Mouse (Mus musculus) forebrain, embryonic 15.5 days (tissue): ENCODE data around the gene Agr2. TPM values are rescaled to one million over a fixed set of nuclear protein-coding genes. Genes with fewer than 3 reads are reported as not detected.

ENCODE experiments used
- ATAC-seq: fragments of 200-750 bp; cut with Nextera tagmentation; replicated peaks from 2 replicates; pipeline ENCODE4 v1.8.0; 2017; ENCODE audit warnings: mild to moderate bottlenecking, moderate TSS enrichment, moderate library complexity
- H3K27ac ChIP-seq: fragments of 300-500 bp; sonication (generic); replicated peaks from 2 replicates; pipeline ENCODE4 v1.5.1; 2015; ENCODE audit warnings: mild to moderate bottlenecking, inconsistent platforms
- H3K27me3 ChIP-seq: fragments of 300-500 bp; sonication (generic); 2 replicates; pipeline ENCODE4 v1.6.1; 2015; ENCODE audit warnings: inconsistent platforms
- H3K36me3 ChIP-seq: fragments of 300-500 bp; sonication (generic); 2 replicates; pipeline ENCODE4 v1.6.1; 2015; ENCODE audit warnings: mild to moderate bottlenecking, inconsistent platforms
- H3K4me1 ChIP-seq: fragments of 300-500 bp; sonication (generic); 2 replicates; pipeline ENCODE4 v1.6.1; 2015; ENCODE audit warnings: inconsistent platforms
- H3K4me2 ChIP-seq: fragments of 300-500 bp; sonication (generic); replicated peaks from 2 replicates; pipeline ENCODE4 v1.6.1; 2015; ENCODE audit warnings: mild to moderate bottlenecking, inconsistent platforms
- H3K4me3 ChIP-seq: fragments of 300-500 bp; sonication (generic); 2 replicates; pipeline ENCODE4 v1.5.1; 2015; ENCODE audit warnings: mild to moderate bottlenecking, inconsistent platforms
- H3K9ac ChIP-seq: fragments of 300-500 bp; sonication (generic); replicated peaks from 2 replicates; pipeline ENCODE4 v1.6.1; 2015; ENCODE audit warnings: mild to moderate bottlenecking, inconsistent platforms
- H3K9me3 ChIP-seq: fragments of 300-500 bp; sonication (generic); 2 replicates; pipeline ENCODE4 v1.6.1; 2016; ENCODE audit warnings: inconsistent platforms
- WGBS: fragments of 180-500 bp; shearing (Covaris S2); methylation state at CpG from one replicate; pipeline ENCODE4 v1.1.7; 2015; ENCODE audit warnings: mixed read lengths; 5-methylcytosine and 5-hydroxymethylcytosine counted together
- polyA plus RNA-seq: library from polyadenylated mRNA; unstranded; fragments of >200 nt; fragmentation: Nextera tagmentation; extraction: Ambion mirVana; gene quantifications from 2 replicates; pipeline ENCODE4 v1.2.1, GENCODE M21; 2015

Gene Agr2
- polyA plus RNA-seq, 1 experiment from 2014 or later = not detected

DNA sequence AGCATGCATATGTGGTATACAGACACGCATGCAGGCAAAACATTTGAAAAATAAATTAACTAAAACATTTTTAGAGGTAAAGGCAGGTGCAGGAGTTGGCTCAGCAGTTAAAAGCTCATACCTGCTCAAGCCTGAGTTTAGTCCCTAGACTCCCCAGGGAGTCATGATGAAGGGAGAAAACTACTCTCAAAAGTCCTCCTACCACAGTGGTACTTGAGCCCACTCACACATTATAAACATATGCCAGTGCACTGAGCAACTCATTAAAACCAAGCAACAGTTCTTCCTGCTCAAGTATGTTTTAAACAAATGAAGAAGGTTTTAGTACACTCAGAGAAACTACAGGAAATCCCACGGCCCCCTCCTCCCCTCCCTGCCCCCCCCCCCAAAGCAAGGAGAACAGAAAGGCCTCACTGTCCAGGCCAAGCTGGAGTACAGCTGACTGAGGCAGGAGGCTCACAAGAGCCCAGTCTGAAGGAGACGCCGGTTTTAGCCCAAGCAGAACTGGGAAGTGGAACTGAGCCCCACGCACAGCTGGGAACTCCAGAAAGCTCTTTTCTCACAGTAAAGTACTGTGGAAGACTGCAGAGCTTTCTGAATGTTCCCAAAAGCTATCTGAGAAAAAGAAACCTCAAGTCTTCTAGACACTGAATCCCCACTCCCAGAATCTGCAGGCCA, 36.4 kb downstream of the Agr2 start:
- no peak overlapping the region for H3K27ac ChIP-seq
- no peaks in the 10 kb centered on the region for H3K27me3 ChIP-seq
- no peak overlapping the region for H3K4me2 ChIP-seq
- peaks cover 9% of the 10 kb centered on the region for H3K4me1 ChIP-seq
- no peak for ATAC-seq
- H3K36me3 ChIP-seq = no peaks in the 10 kb centered on the region
- H3K9me3 ChIP-seq = no peaks in the 10 kb centered on the region
- WGBS = 79% methylated on average over 5 of the region's 5 CpGs
- no peak overlapping the region for H3K4me3 ChIP-seq
- H3K9ac ChIP-seq = no peak overlapping the region

DNA sequence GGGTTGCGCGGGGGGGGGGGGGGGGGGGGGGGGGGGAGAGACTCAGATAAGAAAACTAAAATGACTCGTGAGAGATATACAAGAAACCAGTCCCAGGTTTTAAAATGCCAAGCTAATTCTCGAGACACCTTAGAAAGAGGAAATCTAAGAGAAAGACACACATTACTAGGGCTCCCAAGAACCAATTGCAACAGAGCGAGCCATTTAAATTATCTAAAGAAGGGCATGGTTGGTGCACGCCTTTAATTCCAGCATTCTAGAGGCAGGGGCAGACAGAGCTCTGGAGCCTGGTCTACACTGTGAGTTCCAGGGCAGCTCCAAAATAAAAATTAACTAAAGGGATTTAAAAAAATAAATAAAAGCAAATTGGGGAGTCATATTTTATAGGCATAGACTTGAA, 37.0 kb downstream of the Agr2 start:
- Histone ChIP-seq H3K4me3 (no peak overlapping the region), H3K9ac (no peak overlapping the region), H3K4me2 (no peak overlapping the region), H3K27ac (no peak overlapping the region), H3K9me3 (no peaks in the 10 kb centered on the region), H3K4me1 (peaks cover 9% of the 10 kb centered on the region), H3K36me3 (no peaks in the 10 kb centered on the region), H3K27me3 (no peaks in the 10 kb centered on the region)
- 76% methylated on average over 5 of the region's 6 CpGs for WGBS
- ATAC-seq = no peak

DNA sequence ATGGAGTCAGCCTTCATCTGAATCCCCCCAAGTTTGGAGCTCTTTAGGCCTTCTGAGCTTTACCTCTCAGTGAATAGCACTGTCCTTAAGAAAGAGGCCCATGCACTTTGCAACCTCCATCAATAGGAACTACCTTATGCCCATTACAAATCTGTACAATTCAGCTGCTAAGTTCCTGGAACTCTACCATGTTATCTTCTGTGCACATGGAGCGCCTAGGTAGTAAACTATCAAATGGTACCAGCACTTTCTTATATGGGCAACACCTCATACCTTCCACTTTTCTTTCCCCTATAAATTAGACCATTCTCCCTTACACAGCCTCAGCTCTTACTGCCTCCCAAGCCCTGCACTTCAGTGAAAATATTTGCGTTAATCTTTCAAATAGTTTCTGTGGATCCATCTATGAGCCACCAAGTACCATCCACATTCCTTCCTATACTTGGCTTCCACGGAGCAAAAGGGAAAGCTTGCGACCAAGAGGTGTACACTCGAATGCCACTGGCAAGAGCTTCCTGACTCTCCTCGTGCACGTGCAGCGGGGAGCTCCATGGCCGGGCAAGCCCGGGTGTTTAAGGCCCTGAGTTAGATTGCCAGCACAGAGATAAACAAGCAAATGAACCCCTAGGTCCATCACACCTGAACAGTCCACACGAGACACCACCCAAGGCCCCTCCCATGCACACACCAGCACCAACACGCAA, 38.1 kb downstream of the Agr2 start:
- ATAC-seq = no peak
- Histone ChIP-seq H3K4me2 (no peak overlapping the region), H3K36me3 (no peaks in the 10 kb centered on the region), H3K9ac (no peak overlapping the region), H3K4me3 (no peak overlapping the region), H3K4me1 (peaks cover 6% of the 10 kb centered on the region), H3K9me3 (no peaks in the 10 kb centered on the region), H3K27me3 (no peaks in the 10 kb centered on the region), H3K27ac (no peak overlapping the region)
- 91% methylated on average over 12 of the region's 12 CpGs for WGBS

GRCm38 (mm10) chr12:36032419-36032818, 39.7 kb downstream of the Agr2 start:
- Histone ChIP-seq H3K9me3 (no peaks in the 10 kb centered on the region), H3K4me3 (no peak overlapping the region), H3K36me3 (peaks cover 7% of the 10 kb centered on the region; the same call in 1 of the 2 replicates), H3K27ac (no peak overlapping the region), H3K27me3 (no peaks in the 10 kb centered on the region), H3K9ac (no peak overlapping the region), H3K4me2 (no peak overlapping the region), H3K4me1 (peaks cover 3% of the 10 kb centered on the region; the same call in 1 of the 2 replicates)
- 76% methylated on average over 4 of the region's 4 CpGs for WGBS
- ATAC-seq = no peak

- no peaks in the 10 kb centered on the region for H3K9me3 ChIP-seq
- H3K27me3 ChIP-seq = no peaks in the 10 kb centered on the region
- no peak for ATAC-seq
- H3K4me3 ChIP-seq = no peak overlapping the region
- H3K4me2 ChIP-seq = no peak overlapping the region
- WGBS = 94% methylated on average over 6 of the region's 6 CpGs
- H3K9ac ChIP-seq = no peak overlapping the region
- peaks cover 18% of the 10 kb centered on the region for H3K4me1 ChIP-seq
- peaks cover 7% of the 10 kb centered on the region; the same call in 1 of the 2 replicates for H3K36me3 ChIP-seq
- H3K27ac ChIP-seq = no peak overlapping the region
These were observed 42.8 kb downstream of the Agr2 start for GRCm38 (mm10) chr12:36035501-36035900.

DNA sequence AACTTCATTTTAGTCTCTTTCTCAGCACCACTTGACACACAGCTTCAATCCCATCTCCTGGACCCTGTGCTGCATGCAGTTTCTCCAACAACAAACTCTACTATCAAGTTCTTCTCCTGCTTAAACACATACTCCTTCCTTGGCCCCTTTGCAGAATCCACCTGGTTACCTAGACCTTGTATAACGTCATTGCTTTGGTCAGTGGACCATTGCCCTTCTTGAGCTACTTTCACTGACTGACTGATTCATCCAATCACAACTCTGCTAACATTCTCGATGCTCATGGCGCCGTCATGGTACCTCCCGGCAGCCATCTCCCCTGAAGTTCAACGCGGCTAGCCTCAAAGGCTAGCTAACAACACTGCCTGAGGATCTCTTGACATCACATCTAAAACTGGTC, 43.4 kb downstream of the Agr2 start:
- Histone ChIP-seq H3K4me3 (no peak overlapping the region), H3K27ac (no peak overlapping the region), H3K36me3 (peaks cover 7% of the 10 kb centered on the region; the same call in 1 of the 2 replicates), H3K9ac (no peak overlapping the region), H3K9me3 (no peaks in the 10 kb centered on the region), H3K4me1 (peaks cover 24% of the 10 kb centered on the region), H3K4me2 (no peak overlapping the region), H3K27me3 (no peaks in the 10 kb centered on the region)
- 97% methylated on average over 7 of the region's 7 CpGs for WGBS
- ATAC-seq = no peak

DNA sequence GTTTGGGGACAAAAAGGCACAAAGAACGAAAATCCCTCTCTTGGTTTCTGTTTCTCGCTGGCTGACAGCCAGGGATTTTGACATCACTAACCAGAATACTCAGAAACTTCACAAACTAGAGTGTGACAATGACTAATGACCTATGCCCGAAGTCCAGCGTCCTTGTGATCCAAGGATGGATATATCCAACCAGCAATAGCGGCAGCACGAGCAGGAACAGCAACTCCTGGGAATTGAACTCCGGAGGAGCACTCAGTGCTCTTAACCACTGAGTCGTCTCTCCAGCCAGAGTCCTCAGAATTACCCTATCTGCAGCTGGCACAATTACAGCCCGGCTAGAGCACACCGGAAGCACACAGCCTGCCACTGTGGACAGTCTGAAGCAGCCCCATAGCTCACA, 44.1 kb downstream of the Agr2 start:
- no peaks in the 10 kb centered on the region for H3K27me3 ChIP-seq
- no peak overlapping the region for H3K4me3 ChIP-seq
- no peak overlapping the region for H3K27ac ChIP-seq
- no peak for ATAC-seq
- no peak overlapping the region for H3K9ac ChIP-seq
- peaks cover 28% of the 10 kb centered on the region for H3K4me1 ChIP-seq
- WGBS = 95% methylated on average over 10 of the region's 10 CpGs
- H3K9me3 ChIP-seq = no peaks in the 10 kb centered on the region
- peaks cover 7% of the 10 kb centered on the region; the same call in 1 of the 2 replicates for H3K36me3 ChIP-seq
- no peak overlapping the region for H3K4me2 ChIP-seq

- Histone ChIP-seq H3K9ac (no peak overlapping the region), H3K36me3 (peaks cover 7% of the 10 kb centered on the region; the same call in 1 of the 2 replicates), H3K4me1 (peaks cover 25% of the 10 kb centered on the region), H3K27me3 (no peaks in the 10 kb centered on the region), H3K4me2 (peak overlapping the region; percentile 59), H3K27ac (no peak overlapping the region), H3K4me3 (peak overlapping the region; percentile 97), H3K9me3 (no peaks in the 10 kb centered on the region)
- ATAC-seq = no peak
- 68% methylated on average over 9 of the region's 9 CpGs for WGBS
These were observed 46.9 kb downstream of the Agr2 start for GRCm38 (mm10) chr12:36039541-36040084.

DNA sequence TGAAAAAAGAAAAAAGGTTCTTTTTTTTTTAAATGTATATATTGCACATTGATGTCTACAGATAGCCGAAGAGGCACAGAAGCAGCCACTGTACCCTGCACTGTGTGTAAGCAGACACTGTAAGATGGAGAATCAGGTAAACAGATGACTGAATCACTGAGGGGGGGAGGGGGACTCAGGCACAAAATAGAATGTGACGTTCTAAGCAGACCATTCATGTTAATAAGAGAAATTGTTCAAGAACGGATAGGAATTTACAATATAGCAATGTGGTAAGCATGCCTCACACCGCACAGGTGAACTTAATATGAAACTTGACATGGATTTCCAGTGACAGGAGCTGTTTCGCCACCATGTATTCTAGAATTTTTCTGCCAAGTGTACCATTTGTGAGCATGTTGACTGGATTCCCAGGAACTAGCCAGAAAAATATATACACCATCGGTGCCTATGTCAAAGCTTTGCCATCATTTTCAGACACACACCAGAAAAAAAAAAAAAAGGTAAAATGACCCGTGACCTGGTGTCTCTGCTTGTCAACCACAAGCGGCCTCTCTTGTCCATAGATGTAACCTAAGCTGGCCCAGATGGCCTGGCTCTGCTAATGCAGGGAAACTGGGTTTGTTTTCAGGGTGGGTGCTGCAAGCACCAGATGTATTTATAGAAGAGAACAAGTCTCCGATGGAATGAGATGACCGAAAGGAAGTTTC, 48.0 kb downstream of the Agr2 start:
- peaks cover 7% of the 10 kb centered on the region; the same call in 1 of the 2 replicates for H3K36me3 ChIP-seq
- H3K27me3 ChIP-seq = no peaks in the 10 kb centered on the region
- 46% methylated on average over 10 of the region's 10 CpGs for WGBS
- no peak for ATAC-seq
- H3K4me1 ChIP-seq = peaks cover 25% of the 10 kb centered on the region
- peak overlapping the region; percentile 97 for H3K4me3 ChIP-seq
- H3K9ac ChIP-seq = peak overlapping the region; percentile 99
- H3K4me2 ChIP-seq = peak overlapping the region; percentile 59
- H3K9me3 ChIP-seq = no peaks in the 10 kb centered on the region
- peak overlapping the region; percentile 12; the same call in 1 of the 2 replicates for H3K27ac ChIP-seq

DNA sequence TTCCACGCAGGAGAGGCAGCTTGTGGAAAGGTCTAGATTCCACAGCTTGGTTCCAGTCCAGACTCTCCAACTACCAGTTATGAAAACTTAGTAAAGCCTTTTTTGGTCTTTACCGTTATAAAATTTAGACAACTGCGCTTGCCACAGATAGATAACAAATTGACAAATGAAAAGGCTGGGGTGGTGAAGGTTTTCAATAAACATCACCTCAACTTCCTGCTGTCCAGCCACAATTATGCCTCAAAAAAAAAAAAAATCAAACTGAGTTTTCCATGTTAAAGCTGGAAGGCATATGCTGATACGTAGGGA, 48.5 kb downstream of the Agr2 start:
- Histone ChIP-seq H3K4me1 (peaks cover 25% of the 10 kb centered on the region), H3K4me3 (peak overlapping the region; percentile 97), H3K27ac (peak overlapping the region; percentile 93; the same call in 1 of the 2 replicates), H3K4me2 (peak overlapping the region; percentile 59), H3K9ac (peak overlapping the region; percentile 99), H3K27me3 (no peaks in the 10 kb centered on the region), H3K9me3 (no peaks in the 10 kb centered on the region), H3K36me3 (peaks cover 4% of the 10 kb centered on the region; the same call in 1 of the 2 replicates)
- WGBS = 37% methylated on average over 4 of the region's 4 CpGs
- no peak for ATAC-seq

DNA sequence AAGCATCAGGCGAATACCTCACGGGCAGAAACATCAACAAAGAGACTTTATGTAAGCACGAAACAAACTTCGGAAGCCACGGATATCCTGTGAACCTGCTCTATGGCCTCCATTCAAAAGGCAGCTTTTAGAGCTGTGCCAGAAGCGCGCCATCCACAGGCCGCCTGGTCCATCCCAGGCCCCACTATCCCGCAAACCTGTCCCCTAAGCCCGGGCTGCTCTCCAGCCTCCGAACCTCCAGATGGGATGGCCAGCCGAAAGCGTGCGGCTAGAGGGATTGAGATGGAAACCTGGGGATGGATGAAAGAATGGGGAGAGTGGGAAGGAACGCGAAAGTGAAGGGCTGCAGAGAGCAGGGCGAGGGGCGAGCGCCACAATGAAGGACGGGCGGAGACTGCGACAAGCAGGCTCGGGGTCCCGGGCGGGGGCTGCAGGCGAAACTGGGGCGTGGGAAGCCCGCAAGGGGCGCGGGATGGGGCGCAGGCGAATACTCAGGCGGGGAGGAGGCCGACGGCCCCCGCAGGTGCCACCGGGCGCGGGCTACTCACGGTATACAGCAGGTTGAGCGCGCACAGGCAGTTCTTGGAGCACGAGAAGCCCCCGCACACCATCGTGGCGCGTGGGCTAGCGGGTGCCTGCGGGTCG, 49.1 kb downstream of the Agr2 start:
- Histone ChIP-seq H3K27ac (peak overlapping the region; percentile 93), H3K9me3 (no peaks in the 10 kb centered on the region), H3K4me1 (peaks cover 25% of the 10 kb centered on the region), H3K9ac (peak overlapping the region; percentile 99), H3K4me3 (peak overlapping the region; percentile 97), H3K4me2 (peak overlapping the region; percentile 59), H3K27me3 (no peaks in the 10 kb centered on the region), H3K36me3 (no peaks in the 10 kb centered on the region)
- WGBS = under 1% methylated on average over 50 of the region's 50 CpGs
- ATAC-seq = peak; percentile 86
